Mouse (Mus musculus): ENCODE data around the gene Ambra1. TPM values are rescaled to one million over a fixed set of nuclear protein-coding genes. Genes with fewer than 3 reads are reported as not detected.

The Ambra1 gene
- total RNA-seq, 2 experiments from 2014 or later: 13.8 to 15.5 TPM

GRCm38 (mm10) chr2:91913328-91914110, 183.6 kb downstream of the Ambra1 start:
- DNase-seq: no peak
- intact Hi-C loops (cut with DNase I): no loop called here

- intact Hi-C loops (cut with DNase I): no loop called here
- no peak for DNase-seq
Measured at GRCm38 (mm10) chr2:91916346-91916977, 186.5 kb downstream of the Ambra1 start.

GRCm38 (mm10) chr2:91917096-91917495, 187.2 kb downstream of the Ambra1 start:
- intact Hi-C loops (cut with DNase I): no loop called here
- no peak for DNase-seq

GRCm38 (mm10) chr2:91920130-91920529, 190.2 kb downstream of the Ambra1 start:
- no peak for DNase-seq
- intact Hi-C loops (cut with DNase I): loop anchor here (5.0 to 10.0 kb wide), 2 partner anchors 53 to 215 kb away; no protein-coding TSS in a partner anchor

- DNase-seq: peak in 1 of 2 experiments; percentile 60
- intact Hi-C loops (cut with DNase I): loop anchor here (5.0 to 10.0 kb wide), 2 partner anchors 54 to 216 kb away; no protein-coding TSS in a partner anchor
Measured at GRCm38 (mm10) chr2:91921181-91921789, 191.4 kb downstream of the Ambra1 start.

GRCm38 (mm10) chr2:91921790-91922570, 192.0 kb downstream of the Ambra1 start:
- intact Hi-C loops (cut with DNase I): loop anchor here (5.0 to 10.0 kb wide), 2 partner anchors 55 to 217 kb away; no protein-coding TSS in a partner anchor
- no peak for DNase-seq

GRCm38 (mm10) chr2:91922586-91923414, 192.9 kb downstream of the Ambra1 start:
- intact Hi-C loops (cut with DNase I): loop anchor here (5.0 to 10.0 kb wide), 2 partner anchors 55 to 218 kb away; no protein-coding TSS in a partner anchor
- no peak for DNase-seq

GRCm38 (mm10) chr2:91923415-91924337, 193.7 kb downstream of the Ambra1 start:
- intact Hi-C loops (cut with DNase I): loop anchor here (2.0 to 10.0 kb wide), 3 partner anchors 56 to 219 kb away; no protein-coding TSS in a partner anchor
- peak in 1 of 2 experiments; percentile 49 for DNase-seq

- no peak for DNase-seq
- intact Hi-C loops (cut with DNase I): loop anchor here (2.0 to 10.0 kb wide), 3 partner anchors 57 to 220 kb away; no protein-coding TSS in a partner anchor
Measured at GRCm38 (mm10) chr2:91924726-91925125, 194.8 kb downstream of the Ambra1 start.

GRCm38 (mm10) chr2:91925442-91925841, 195.5 kb downstream of the Ambra1 start:
- intact Hi-C loops (cut with DNase I): loop anchor here (2.0 to 10.0 kb wide), 2 partner anchors 147 to 221 kb away; no protein-coding TSS in a partner anchor
- DNase-seq: no peak

- DNase-seq: no peak
- intact Hi-C loops (cut with DNase I): loop anchor here (10.0 kb wide), 1 partner anchor 222 kb away; no protein-coding TSS in a partner anchor
Measured at GRCm38 (mm10) chr2:91926949-91927348, 197.0 kb downstream of the Ambra1 start, which contains the start of gene Chrm4. Chrm4 (plus strand) TSS chr2:91927249.

- intact Hi-C loops (cut with DNase I): loop anchor here (10.0 kb wide), 1 partner anchor 223 kb away; no protein-coding TSS in a partner anchor
- peak in 1 of 2 experiments; percentile 70 for DNase-seq
Measured at GRCm38 (mm10) chr2:91927826-91928533, 198.0 kb downstream of the Ambra1 start.

GRCm38 (mm10) chr2:91928534-91929350, 198.8 kb downstream of the Ambra1 start:
- intact Hi-C loops (cut with DNase I): loop anchor here (10.0 kb wide), 1 partner anchor 224 kb away; no protein-coding TSS in a partner anchor

GRCm38 (mm10) chr2:91929455-91929854, 199.5 kb downstream of the Ambra1 start:
- no peak for DNase-seq
- intact Hi-C loops (cut with DNase I): loop anchor here (10.0 kb wide), 1 partner anchor 225 kb away; no protein-coding TSS in a partner anchor

More at GRCm38 (mm10) chr2:91928534-91929350, 198.8 kb downstream of the Ambra1 start:
- DNase-seq: no peak

GRCm38 (mm10) chr2:91929936-91930335, 200.0 kb downstream of the Ambra1 start:
- DNase-seq: no peak
- intact Hi-C loops (cut with DNase I): loop anchor here (10.0 kb wide), 1 partner anchor 225 kb away; no protein-coding TSS in a partner anchor

- no peak for DNase-seq
- intact Hi-C loops (cut with DNase I): no loop called here
Measured at GRCm38 (mm10) chr2:91930761-91931291, 200.9 kb downstream of the Ambra1 start.
